ENCODE assay signal across 11 mouse cellular contexts in the genomic region with DNA sequence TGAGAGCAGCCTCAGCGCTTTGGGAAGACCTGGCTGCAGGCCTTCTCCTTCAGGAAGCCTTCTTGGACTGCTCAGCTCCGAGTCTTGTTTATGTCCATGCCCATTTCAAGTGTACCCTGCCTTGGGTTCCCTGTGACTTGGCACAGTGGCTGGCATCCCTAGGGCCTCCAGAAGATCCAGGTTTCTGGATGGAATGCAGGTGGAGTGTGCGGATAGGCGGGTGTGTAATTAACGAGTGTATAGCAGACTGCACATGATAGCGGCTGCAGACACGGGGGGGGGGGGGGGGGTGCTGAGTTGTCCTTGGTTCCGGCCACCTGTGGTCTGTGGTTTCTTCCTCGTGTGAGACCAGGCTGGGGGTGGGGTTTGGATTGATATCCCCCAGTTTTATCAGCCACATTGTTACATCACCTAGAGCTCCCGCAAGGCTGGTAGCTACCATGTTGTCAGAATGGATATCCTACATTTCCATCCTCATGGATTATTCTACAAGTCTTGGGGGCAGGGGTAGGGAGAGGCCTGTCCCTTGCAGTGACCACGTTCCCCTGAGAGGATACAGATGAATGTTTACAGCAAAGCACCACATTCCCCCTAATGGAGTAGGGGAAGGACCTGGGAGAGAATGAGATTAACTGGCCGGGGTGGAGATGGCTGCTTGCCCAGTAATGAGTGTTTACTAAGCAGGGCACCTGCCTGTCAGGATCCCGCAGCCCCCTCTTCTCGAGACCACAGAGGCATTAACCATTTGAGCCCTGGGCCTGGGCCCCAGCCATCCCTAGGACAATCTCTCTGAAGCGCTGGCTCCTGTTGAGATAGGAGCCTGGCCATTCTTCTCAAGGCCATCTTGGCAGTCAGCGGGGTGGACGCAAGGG. TPM values are rescaled to one million over a fixed set of nuclear protein-coding genes. Genes with fewer than 3 reads are reported as not detected.
DNase-seq lines count a peak whose midpoint lies in the region; ATAC-seq and TF ChIP-seq lines count a peak whose summit lies in the region.
"Had no signal": no experiment of that assay in that cellular context is flagged by ENCODE, and none has a peak within 500 bp of the region (broad histone marks: within the 10 kb centered on the region; RNA-seq: fewer than 3 reads in every experiment).

No protein-coding gene starts in this region.

- H3K27me3 ChIP-seq in embryonic facial prominence, embryonic 14.5 days (replicated peaks; ENCODE audit: control insufficient read depth, insufficient read depth, low read length): no peaks in the 10 kb centered on the region
- H3K27me3 ChIP-seq in embryonic facial prominence, embryonic 10.5 days (replicated peaks; ENCODE audit: low read depth, poor library complexity, severe bottlenecking): no peaks in the 10 kb centered on the region
- no peaks in the 10 kb centered on the region for H3K27me3 ChIP-seq in testis, adult 2 months (ENCODE audit: control insufficient read depth, insufficient read depth, low read length)

- no peak overlapping the region for H3K4me2 ChIP-seq in embryonic facial prominence, embryonic 14.5 days (ENCODE audit: low read depth, low read length)

- ATAC-seq in embryonic facial prominence, embryonic 14.5 days (ENCODE audit: low read depth): peak; percentile 79
- ATAC-seq: activated CD4-positive, CD25-positive, alpha-beta regulatory T cell, adult 4 months; CD4-positive, CD25-positive, alpha-beta regulatory T cell, adult 4 months had no signal

- no peaks in the 10 kb centered on the region for H3K9me3 ChIP-seq in embryonic facial prominence, embryonic 14.5 days (ENCODE audit: control insufficient read depth, low read length)
- H3K9me3 ChIP-seq in embryonic facial prominence, embryonic 10.5 days: peaks cover 4% of the 10 kb centered on the region; the same call in 1 of the 2 replicates

- WGBS in embryonic facial prominence, embryonic 14.5 days: 58% methylated on average over 11 of the region's 17 CpGs
- 71% methylated on average over 17 of the region's 17 CpGs for WGBS in embryonic facial prominence, embryonic 10.5 days

- H3K27ac ChIP-seq in embryonic facial prominence, embryonic 14.5 days (replicated peaks; ENCODE audit: low read depth, low read length): no peak overlapping the region
- H3K27ac ChIP-seq in embryonic facial prominence, embryonic 10.5 days (replicated peaks): no peak overlapping the region
- no peak overlapping the region for H3K27ac ChIP-seq in testis, adult 2 months (ENCODE audit: control insufficient read depth, insufficient read depth, low read depth, low read length)
- H3K27ac ChIP-seq: macrophage had no signal

- no peaks in the 10 kb centered on the region for H3K4me1 ChIP-seq in embryonic facial prominence, embryonic 14.5 days (ENCODE audit: control insufficient read depth, insufficient read depth, low read length)
- no peaks in the 10 kb centered on the region for H3K4me1 ChIP-seq in embryonic facial prominence, embryonic 10.5 days
- peaks cover 8% of the 10 kb centered on the region for H3K4me1 ChIP-seq in testis, adult 2 months (ENCODE audit: control insufficient read depth, insufficient read depth, low read length)

- no peak for TF ChIP-seq CTCF in testis, adult 2 months (IDR thresholded peaks at IDR 0.05; ENCODE audit: control insufficient read depth, insufficient read depth, insufficient replicate concordance, low read depth, low read length)

- H3K9ac ChIP-seq in embryonic facial prominence, embryonic 14.5 days (ENCODE audit: low read depth, low read length): no peak overlapping the region

- TF ChIP-seq POLR2A in testis, adult 2 months (IDR thresholded peaks at IDR 0.05; ENCODE audit: control insufficient read depth, low read depth, low read length): no peak

- peak; percentile 77 for DNase-seq in embryonic facial prominence, embryonic 14.5 days (ENCODE audit: low spot score)
- DNase-seq in embryonic facial prominence, embryonic 10.5 days (ENCODE audit: low spot score): no peak
- DNase-seq in testis, postnatal 14 days (ENCODE audit: low spot score): no peak
- DNase-seq in lung, postnatal 14 days: peak; percentile 80
- no peak for DNase-seq in layer of hippocampus, postnatal 14 days (ENCODE audit: low spot score in 2 of 2)
- DNase-seq in cerebellum, adult 9-11 months: no peak
- DNase-seq in right cerebral cortex, postnatal 25 days: no peak

- no peak overlapping the region for H3K4me3 ChIP-seq in embryonic facial prominence, embryonic 14.5 days (ENCODE audit: low read depth, low read length)
- H3K4me3 ChIP-seq in embryonic facial prominence, embryonic 10.5 days: no peak overlapping the region
- H3K4me3 ChIP-seq in testis, adult 2 months (ENCODE audit: control insufficient read depth, low read depth, low read length): peak overlapping the region; percentile 56

- no peaks in the 10 kb centered on the region for H3K36me3 ChIP-seq in embryonic facial prominence, embryonic 14.5 days (ENCODE audit: control insufficient read depth, insufficient read depth, low read length)
- no peaks in the 10 kb centered on the region for H3K36me3 ChIP-seq in embryonic facial prominence, embryonic 10.5 days (replicated peaks)
- H3K36me3 ChIP-seq in testis, adult 2 months (ENCODE audit: control insufficient read depth, insufficient read depth, low read length): no peaks in the 10 kb centered on the region

RNA-seq across cellular contexts. Expression of a gene that starts 15.1 kb away (rescaled TPM):
- 13.6 and 13.8 TPM in 2 replicates for polyA plus RNA-seq in embryonic facial prominence, embryonic 14.5 days (2014; fragmentation: Nextera tagmentation; extraction: Ambion mirVana)
- 2.7 and 4.3 TPM in 2 replicates for polyA plus RNA-seq in embryonic facial prominence, embryonic 10.5 days (2016; fragmentation: Nextera tagmentation; extraction: Ambion mirVana)
- polyA plus RNA-seq in testis, adult 2 months (2012; rRNA removed): 1.2 and 2.6 TPM in 2 replicates
- total RNA-seq in layer of hippocampus, postnatal 14 days (2021): 10 to 100 TPM; 20.9 to 24.6 TPM
- polyA plus RNA-seq: CD4-positive, CD25-positive, alpha-beta regulatory T cell, adult 4 months; macrophage had no signal

RNA-seq across cellular contexts. Expression of a gene that starts 22.8 kb away (rescaled TPM):
- not detected in 2 replicates for polyA plus RNA-seq in embryonic facial prominence, embryonic 14.5 days (2014; fragmentation: Nextera tagmentation; extraction: Ambion mirVana)
- not detected in 2 replicates for polyA plus RNA-seq in embryonic facial prominence, embryonic 10.5 days (2016; fragmentation: Nextera tagmentation; extraction: Ambion mirVana)
- 171 and 196 TPM in 2 replicates for polyA plus RNA-seq in testis, adult 2 months (2012; rRNA removed)
- total RNA-seq in layer of hippocampus, postnatal 14 days (2021): not detected
- polyA plus RNA-seq: activated CD4-positive, CD25-positive, alpha-beta regulatory T cell, adult 4 months; CD4-positive, CD25-positive, alpha-beta regulatory T cell, adult 4 months; macrophage had no signal

Comparison
In these comparisons a context has a peak if more than half of its experiments do, and no peak if none do; other contexts are left out.
1. DNase-seq: peak in embryonic facial prominence, embryonic 14.5 days (single experiment) and lung, postnatal 14 days (single experiment); none in embryonic facial prominence, embryonic 10.5 days (single experiment), testis, postnatal 14 days (single experiment), layer of hippocampus, postnatal 14 days (0 of 2), cerebellum, adult 9-11 months (single experiment) and right cerebral cortex, postnatal 25 days (single experiment).
2. RNA of a gene that starts 22.8 kb away (polyA plus RNA-seq): 171 to 196 TPM in testis, adult 2 months; not detected in embryonic facial prominence, embryonic 14.5 days and not detected in embryonic facial prominence, embryonic 10.5 days; every median in the first group is over 100 times any median in the second.